Mouse (Mus musculus) embryonic fibroblast, embryonic 13.5 days (primary cell): ENCODE measurements around the gene Cwc22. TPM values are rescaled to one million over a fixed set of nuclear protein-coding genes. Genes with fewer than 3 reads are reported as not detected.
A peak's percentile ranks its signal among the peaks of the same experiment; 100 is the strongest.

Experiments used
- H3K27ac ChIP-seq: 2 replicates; pipeline ENCODE4 v1.5.1; 2012; ENCODE audit warnings: low read length, control low read depth, inconsistent platforms; ENCODE audit not compliant: insufficient read depth
- H3K4me1 ChIP-seq: 2 replicates; pipeline ENCODE4 v1.6.1; 2011; ENCODE audit warnings: low read length; ENCODE audit not compliant: control insufficient read depth, insufficient read depth
- H3K4me3 ChIP-seq: 2 replicates; pipeline ENCODE4 v1.5.1; 2011; ENCODE audit warnings: mild to moderate bottlenecking, control low read depth, low read length; ENCODE audit not compliant: insufficient read depth
- CTCF ChIP-seq: IDR thresholded peaks from 2 replicates; pipeline ENCODE4 v1.5.1; 2011; ENCODE audit warnings: mild to moderate bottlenecking, control low read depth, low read length, moderate library complexity, borderline replicate concordance; ENCODE audit not compliant: insufficient read depth
- POLR2A ChIP-seq: IDR thresholded peaks from 2 replicates; pipeline ENCODE4 v1.6.1; 2011; ENCODE audit warnings: low read depth, mild to moderate bottlenecking, control low read depth, low read length, moderate library complexity
- polyA plus RNA-seq: library from polyadenylated mRNA; stranded (reverse); fragments of >200 nt; gene quantifications from 2 replicates; pipeline ENCODE4 v1.2.4, GENCODE M21; 2011; ENCODE audit warnings: low read depth; ENCODE audit not compliant: missing spikeins, insufficient read length

Cwc22 gene
- polyA plus RNA-seq, 1 experiment, result 38.3 TPM

DNA sequence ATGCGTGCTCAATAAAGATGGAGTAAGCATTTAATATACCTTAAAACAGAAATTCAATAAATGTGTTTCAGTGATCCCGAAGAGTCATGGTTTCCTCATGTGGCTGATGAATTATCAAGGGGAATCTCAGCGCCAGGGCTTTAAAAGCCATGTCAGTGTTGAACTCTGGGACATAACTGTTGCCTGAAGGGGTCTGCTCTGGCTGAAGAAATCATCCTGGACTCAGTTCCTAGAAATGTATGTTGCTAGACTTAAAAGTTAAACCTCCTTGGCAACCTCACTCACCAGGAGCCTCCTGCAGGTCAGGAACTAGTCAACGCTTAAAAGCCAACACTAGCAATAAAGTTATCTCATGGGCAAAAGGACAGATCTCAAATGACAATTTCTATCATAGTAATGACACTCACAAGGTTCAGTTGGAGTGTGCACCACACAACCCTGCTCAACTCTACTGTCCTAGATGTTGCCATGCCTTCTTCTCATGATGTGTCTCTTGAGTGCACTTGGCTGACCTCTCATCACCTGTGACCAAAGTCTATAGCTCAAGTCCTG is 76.4 kb downstream of the Cwc22 start:
- no peaks in the 10 kb centered on the region for H3K4me1 ChIP-seq
- no peak overlapping the region for H3K27ac ChIP-seq
- TF ChIP-seq CTCF, result no peak
- TF ChIP-seq POLR2A, result no peak
- H3K4me3 ChIP-seq, result no peak overlapping the region

GRCm38 (mm10) chr2:77863934-77864333 is 82.2 kb downstream of the Cwc22 start:
- H3K4me1 ChIP-seq, result no peaks in the 10 kb centered on the region
- no peak overlapping the region for H3K27ac ChIP-seq
- no peak for TF ChIP-seq POLR2A
- TF ChIP-seq CTCF, result no peak
- H3K4me3 ChIP-seq, result peak overlapping the region; percentile 1; the same call in 1 of the 2 replicates

GRCm38 (mm10) chr2:77863522-77863921 is 82.7 kb downstream of the Cwc22 start:
- peak overlapping the region; percentile 1; the same call in 1 of the 2 replicates for H3K4me3 ChIP-seq
- H3K4me1 ChIP-seq, result no peaks in the 10 kb centered on the region
- TF ChIP-seq CTCF (no peak), POLR2A (no peak)
- no peak overlapping the region for H3K27ac ChIP-seq

DNA sequence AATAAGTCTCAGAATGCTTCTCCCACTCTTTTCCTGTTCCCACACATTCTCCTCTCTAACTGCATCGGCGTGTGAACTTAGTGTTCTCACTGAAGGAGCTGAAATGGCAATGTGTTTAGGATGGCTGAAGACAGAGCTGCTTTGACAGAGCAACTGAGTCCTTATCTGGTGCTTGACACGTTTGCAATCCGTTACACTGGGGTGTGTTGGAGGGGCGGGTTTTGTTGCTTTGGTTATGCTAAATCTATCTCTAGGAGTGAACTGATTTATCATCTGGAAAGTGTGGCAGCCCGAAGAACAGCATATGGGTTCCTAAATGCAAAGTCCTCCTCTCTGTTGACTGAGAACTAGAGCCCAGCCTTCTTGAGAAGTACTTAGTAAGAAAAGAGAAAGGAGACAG is 104.7 kb downstream of the Cwc22 start:
- Histone ChIP-seq H3K4me3 (no peak overlapping the region), H3K27ac (no peak overlapping the region), H3K4me1 (no peaks in the 10 kb centered on the region)
- TF ChIP-seq POLR2A (no peak), CTCF (no peak)

DNA sequence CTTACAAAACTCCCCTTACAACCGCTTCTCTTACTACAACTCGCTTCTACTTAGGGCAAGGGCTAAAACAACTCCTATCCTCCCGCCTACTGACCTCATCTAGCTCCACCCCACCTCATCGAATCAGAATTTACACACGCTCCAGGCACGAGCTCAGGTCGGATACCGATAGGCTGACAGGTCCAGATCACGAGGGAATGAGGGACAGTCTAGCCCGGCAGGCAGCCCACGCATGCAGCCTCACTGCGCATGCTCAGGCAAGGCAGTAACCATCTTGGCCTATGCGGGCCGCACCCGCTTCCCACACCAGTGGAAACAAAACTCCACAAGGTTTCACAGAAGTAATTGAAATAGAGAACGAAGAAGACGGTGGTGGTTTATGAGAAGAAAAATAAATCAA is 106.6 kb downstream of the Cwc22 start:
- Histone ChIP-seq H3K4me1 (no peaks in the 10 kb centered on the region), H3K4me3 (no peak overlapping the region), H3K27ac (no peak overlapping the region)
- no peak for TF ChIP-seq CTCF
- TF ChIP-seq POLR2A, result no peak

- TF ChIP-seq POLR2A, result no peak
- no peak for TF ChIP-seq CTCF
- Histone ChIP-seq H3K4me1 (no peaks in the 10 kb centered on the region), H3K27ac (no peak overlapping the region), H3K4me3 (no peak overlapping the region)
Measured at GRCm38 (mm10) chr2:77838688-77839087, 107.5 kb downstream of the Cwc22 start.

DNA sequence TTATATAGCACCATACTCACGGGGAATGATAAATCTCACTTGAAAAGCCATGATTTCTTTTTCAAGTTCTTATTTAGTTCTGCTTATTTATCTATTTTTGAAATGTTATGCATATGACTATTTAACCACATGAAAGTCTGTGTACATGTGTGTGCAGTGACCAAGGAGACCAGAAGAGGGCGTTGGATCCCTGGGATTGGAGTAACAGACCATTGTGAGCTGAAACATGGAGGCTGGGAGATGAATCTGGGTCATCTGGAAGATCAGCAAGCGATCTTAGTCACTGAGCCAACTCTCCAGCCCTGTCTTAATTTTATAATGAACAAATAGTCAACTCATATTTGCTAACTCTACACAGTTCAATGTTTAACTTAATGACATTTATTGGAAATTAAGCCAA is 110.4 kb downstream of the Cwc22 start:
- Histone ChIP-seq H3K27ac (no peak overlapping the region), H3K4me3 (no peak overlapping the region), H3K4me1 (no peaks in the 10 kb centered on the region)
- no peak for TF ChIP-seq POLR2A
- TF ChIP-seq CTCF, result no peak

Other genes starting within 250 kb of the Cwc22 start
- 0.42 and 1.7 TPM in 2 replicates for gene Zfp385b, start 126.7 kb downstream of the Cwc22 start, polyA plus RNA-seq